Mouse (Mus musculus) E14TG2a.4 (cell line): ENCODE measurements around the gene Susd6.

Experiments used
- CTCF ChIP-seq: conservative IDR thresholded peaks from 2 replicates; pipeline ENCODE4 v1.5.1; 2014; ENCODE audit warnings: low read length
- NANOG ChIP-seq: IDR thresholded peaks from 2 replicates; pipeline ENCODE4 v1.6.1; 2014; ENCODE audit warnings: borderline replicate concordance, low read length, mixed read lengths
- POU5F1 ChIP-seq: IDR thresholded peaks from 2 replicates; pipeline ENCODE4 v1.6.1; 2014; ENCODE audit warnings: low read length, borderline replicate concordance

- no peak for TF ChIP-seq CTCF
- TF ChIP-seq POU5F1: no peak
- no peak for TF ChIP-seq NANOG
Measured at GRCm38 (mm10) chr12:80786591-80786990, 3.7 kb upstream of the Susd6 start.
